Mouse (Mus musculus) brain, embryonic 14.5 days (tissue): ENCODE measurements at regions not wholly inside any gene's neighbourhood (a gene's known extent, or its start where the extent isn't known, plus 50 kb on each side); places are given as distances from the start of the nearest gene placed in this dataset.

Experiments used
- CTCF ChIP-seq: fragments of 200-500 bp; IDR thresholded peaks from 2 replicates; pipeline ENCODE4 v1.5.1; 2012; ENCODE audit warnings: inconsistent platforms, mild to moderate bottlenecking, moderate library complexity, borderline replicate concordance; ENCODE audit not compliant: insufficient read depth, insufficient read length; ENCODE audit errors: extremely low read depth
- POLR2A ChIP-seq: fragments of 200-500 bp; IDR thresholded peaks from 2 replicates; pipeline ENCODE4 v1.6.1; 2012; ENCODE audit warnings: mild to moderate bottlenecking, inconsistent platforms, borderline replicate concordance; ENCODE audit not compliant: poor library complexity, insufficient read depth, insufficient read length, severe bottlenecking; ENCODE audit errors: extremely low read depth

- TF ChIP-seq CTCF: peak; percentile 36; the same call in 1 of the 2 replicates
- no peak for TF ChIP-seq POLR2A
Measured at GRCm38 (mm10) chr10:119050017-119050685, 180.1 kb upstream of the Dyrk2 start.
